Mouse (Mus musculus) liver, postnatal 0 days (tissue): ENCODE measurements around the gene Clca3a2. TPM values are rescaled to one million over a fixed set of nuclear protein-coding genes. Genes with fewer than 3 reads are reported as not detected.
"Not testable (repeated sequence)": the region's sequence is repeated elsewhere in the genome, so short reads cannot be mapped to it uniquely, and the experiment has no call there.

Source experiments
- ATAC-seq: fragments of 200-750 bp; cut with Nextera tagmentation; 2 replicates; pipeline ENCODE4 v1.8.0; 2017; ENCODE audit warnings: mild to moderate bottlenecking, moderate library complexity
- DNase-seq: peaks from one replicate; pipeline ENCODE4 v3.0.0-alpha.2; 2016
- H3K27ac ChIP-seq: fragments of 300-500 bp; sonication (generic); 2 replicates; pipeline ENCODE4 v1.5.1; 2014; ENCODE audit warnings: antibody characterized with exemption, moderate library complexity, mild to moderate bottlenecking, low read depth
- H3K27me3 ChIP-seq: fragments of 300-500 bp; sonication (generic); 2 replicates; pipeline ENCODE4 v1.6.1; 2014; ENCODE audit warnings: low read length, control low read depth, mixed read lengths; ENCODE audit not compliant: insufficient read depth
- H3K36me3 ChIP-seq: fragments of 300-500 bp; sonication (generic); replicated peaks from 2 replicates; pipeline ENCODE4 v1.6.1; 2014; ENCODE audit warnings: mild to moderate bottlenecking, control low read depth, low read length, moderate library complexity, mixed read lengths; ENCODE audit not compliant: insufficient read depth
- H3K4me1 ChIP-seq: fragments of 300-500 bp; sonication (generic); 2 replicates; pipeline ENCODE4 v1.6.1; 2014; ENCODE audit warnings: antibody characterized with exemption, mild to moderate bottlenecking, control low read depth; ENCODE audit not compliant: insufficient read depth
- H3K4me2 ChIP-seq: fragments of 300-500 bp; sonication (generic); 2 replicates; pipeline ENCODE4 v1.6.1; 2014; ENCODE audit warnings: low read depth, mild to moderate bottlenecking, low read length, moderate library complexity, mixed read lengths
- H3K4me3 ChIP-seq: fragments of 300-500 bp; sonication (generic); 2 replicates; pipeline ENCODE4 v1.5.1; 2014; ENCODE audit warnings: low read depth, low read length
- H3K9ac ChIP-seq: fragments of 300-500 bp; sonication (generic); replicated peaks from 2 replicates; pipeline ENCODE4 v1.6.1; 2014; ENCODE audit warnings: mild to moderate bottlenecking, moderate library complexity
- H3K9me3 ChIP-seq: fragments of 300-500 bp; sonication (generic); 2 replicates; pipeline ENCODE4 v1.6.1; 2016; ENCODE audit warnings: mild to moderate bottlenecking, control low read depth, low read length, mixed read lengths
- CTCF ChIP-seq: sonication (generic); IDR thresholded peaks from 2 replicates; pipeline ENCODE4 v1.5.1; 2016; ENCODE audit warnings: antibody characterized with exemption, low read depth
- EP300 ChIP-seq: IDR thresholded peaks from 2 replicates; pipeline ENCODE4 v1.6.1; 2016; ENCODE audit warnings: antibody characterized with exemption, low read depth, mild to moderate bottlenecking
- WGBS: fragments of 180-500 bp; shearing (Covaris S2); extraction: QIAGEN DNeasy Blood & Tissue Kit; methylation state at CpG from one replicate; pipeline ENCODE4 v1.1.7; 2014; ENCODE audit not compliant: insufficient replicate concordance; 5-methylcytosine and 5-hydroxymethylcytosine counted together
- polyA plus RNA-seq: library from polyadenylated mRNA; unstranded; fragments of >200 nt; fragmentation: Nextera tagmentation; extraction: Ambion mirVana; gene quantifications from 2 replicates; pipeline ENCODE4 v1.2.1, GENCODE M21; 2015

Clca3a2 gene
- polyA plus RNA-seq, 1 experiment from 2014 or later: not detected

DNA sequence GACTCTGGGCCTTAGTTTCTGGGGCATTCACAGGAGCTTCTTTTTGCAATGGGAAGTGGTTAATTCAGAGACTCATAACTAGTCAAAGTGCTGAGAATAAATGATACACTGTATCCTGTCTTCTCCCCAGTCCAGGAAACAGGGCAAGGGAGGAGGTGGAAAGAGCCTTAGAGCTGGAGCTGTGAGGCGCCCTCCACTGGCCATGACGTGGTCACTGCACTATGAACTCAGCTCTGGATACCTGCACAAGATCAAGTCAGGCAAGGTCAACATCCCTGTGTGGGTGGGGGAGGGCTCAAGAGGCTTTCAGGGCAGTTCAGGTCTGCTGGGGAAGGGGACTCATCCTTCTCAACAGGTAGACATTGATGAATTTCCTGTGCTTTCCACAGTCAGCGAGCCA lies 7.5 kb downstream of the Clca3a2 start:
- no peak overlapping the region for H3K9ac ChIP-seq
- no peak overlapping the region for H3K27ac ChIP-seq
- DNase-seq (no peak), ATAC-seq (no peak)
- no peaks in the 10 kb centered on the region for H3K4me1 ChIP-seq
- TF ChIP-seq CTCF (peak; percentile 34; the same call in 1 of the 2 replicates), EP300 (no peak)
- no peaks in the 10 kb centered on the region for H3K9me3 ChIP-seq
- H3K36me3 ChIP-seq: no peaks in the 10 kb centered on the region
- no peaks in the 10 kb centered on the region for H3K27me3 ChIP-seq
- WGBS: 55% methylated on average over 3 of the region's 3 CpGs
- no peak overlapping the region for H3K4me3 ChIP-seq
- H3K4me2 ChIP-seq: no peak overlapping the region

DNA sequence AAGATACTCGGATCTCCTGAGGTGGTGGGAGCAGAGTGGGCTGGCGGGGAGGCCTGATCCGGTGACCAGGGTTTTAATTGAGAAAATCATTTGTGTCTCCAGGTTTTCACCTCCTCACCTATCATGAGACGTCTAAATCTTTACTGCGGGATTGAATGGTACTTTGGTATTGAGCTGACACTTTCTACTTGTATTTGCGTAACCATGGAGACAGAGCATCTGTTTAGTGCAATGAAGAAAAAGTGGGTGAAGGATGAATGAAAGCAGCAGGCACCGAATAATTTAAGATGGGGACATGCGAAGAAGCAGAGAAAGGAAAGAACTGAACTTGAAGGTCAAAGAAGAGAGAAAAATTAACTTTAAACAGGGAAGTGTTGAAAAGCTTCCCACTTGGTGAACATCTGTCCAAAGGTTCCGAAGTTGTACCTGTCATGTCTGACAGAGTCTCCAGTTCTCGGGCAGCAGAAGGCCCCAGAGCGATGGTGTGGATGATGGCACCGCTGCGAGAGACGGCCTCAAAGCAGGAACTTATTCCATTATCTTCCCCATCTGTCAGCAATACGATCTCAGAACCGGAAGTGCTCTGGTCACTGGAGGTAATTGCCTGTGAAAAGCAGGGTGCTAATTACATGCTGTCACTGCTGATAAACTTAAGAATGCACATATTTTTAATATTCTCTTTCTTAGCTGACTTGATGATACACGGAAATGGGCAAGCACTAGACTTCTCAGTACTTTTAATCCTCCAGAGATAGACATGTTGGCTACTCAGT lies 11.0 kb downstream of the Clca3a2 start:
- H3K4me1 ChIP-seq: not testable (repeated sequence)

DNA sequence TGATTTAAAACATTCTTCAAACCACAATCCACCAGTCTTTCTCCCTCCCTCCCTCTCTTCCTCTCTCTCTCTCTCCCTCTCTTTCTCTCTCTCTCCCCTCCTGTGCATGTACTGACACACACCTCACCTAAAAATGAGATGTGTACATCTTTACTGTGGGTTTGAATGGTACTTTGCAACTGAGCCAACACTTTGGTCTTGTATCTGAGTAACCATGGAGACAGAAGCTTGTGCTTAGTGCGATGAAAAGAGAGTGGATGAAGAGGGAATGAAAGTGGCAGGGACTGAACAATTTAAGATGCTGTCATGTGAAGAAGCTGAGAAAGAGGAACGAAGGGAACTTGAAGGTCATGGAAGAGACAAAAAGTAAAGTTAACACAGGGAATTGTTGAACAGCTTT lies 12.7 kb downstream of the Clca3a2 start:
- not testable (repeated sequence) for H3K4me1 ChIP-seq, H3K9me3 ChIP-seq, H3K27ac ChIP-seq, H3K4me3 ChIP-seq, H3K36me3 ChIP-seq, H3K4me2 ChIP-seq, DNase-seq, H3K9ac ChIP-seq, H3K27me3 ChIP-seq, ATAC-seq
- 65% methylated on average over 2 of the region's 2 CpGs for WGBS

More for the DNA sequence above, 11.0 kb downstream of the Clca3a2 start:
- H3K4me2 ChIP-seq, H3K9me3 ChIP-seq, H3K4me3 ChIP-seq, ATAC-seq, H3K27ac ChIP-seq, H3K36me3 ChIP-seq, H3K27me3 ChIP-seq, DNase-seq, H3K9ac ChIP-seq: not testable (repeated sequence)
- WGBS: 63% methylated on average over 14 of the region's 17 CpGs

DNA sequence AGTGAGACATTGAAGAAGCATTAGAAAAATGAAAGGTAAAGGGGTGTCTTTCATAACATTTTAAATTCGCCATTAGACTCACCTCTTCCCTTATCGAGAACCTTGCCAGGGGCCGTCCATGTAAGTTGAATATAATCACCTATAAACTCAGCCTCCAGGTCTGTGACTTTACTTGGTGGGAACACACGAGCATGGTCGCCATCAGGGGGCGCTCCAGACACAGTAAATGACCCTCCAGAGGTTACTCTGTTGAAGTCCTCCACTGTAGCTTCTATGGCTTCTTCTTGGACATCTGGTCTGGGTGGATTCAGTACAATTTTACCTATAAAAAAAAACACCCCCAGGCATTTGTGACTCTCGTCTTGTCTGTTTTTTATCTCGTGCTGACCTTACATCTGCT lies 17.4 kb downstream of the Clca3a2 start:
- DNase-seq (peak; percentile 61), ATAC-seq (no peak)
- no peaks in the 10 kb centered on the region for H3K27me3 ChIP-seq
- H3K27ac ChIP-seq: no peak overlapping the region
- no peak overlapping the region for H3K9ac ChIP-seq
- 28% methylated on average over 8 of the region's 8 CpGs for WGBS
- H3K36me3 ChIP-seq: no peaks in the 10 kb centered on the region
- no peaks in the 10 kb centered on the region for H3K4me1 ChIP-seq
- TF ChIP-seq CTCF (peak; percentile 54), EP300 (no peak)
- no peaks in the 10 kb centered on the region for H3K9me3 ChIP-seq
- no peak overlapping the region for H3K4me3 ChIP-seq
- no peak overlapping the region for H3K4me2 ChIP-seq

DNA sequence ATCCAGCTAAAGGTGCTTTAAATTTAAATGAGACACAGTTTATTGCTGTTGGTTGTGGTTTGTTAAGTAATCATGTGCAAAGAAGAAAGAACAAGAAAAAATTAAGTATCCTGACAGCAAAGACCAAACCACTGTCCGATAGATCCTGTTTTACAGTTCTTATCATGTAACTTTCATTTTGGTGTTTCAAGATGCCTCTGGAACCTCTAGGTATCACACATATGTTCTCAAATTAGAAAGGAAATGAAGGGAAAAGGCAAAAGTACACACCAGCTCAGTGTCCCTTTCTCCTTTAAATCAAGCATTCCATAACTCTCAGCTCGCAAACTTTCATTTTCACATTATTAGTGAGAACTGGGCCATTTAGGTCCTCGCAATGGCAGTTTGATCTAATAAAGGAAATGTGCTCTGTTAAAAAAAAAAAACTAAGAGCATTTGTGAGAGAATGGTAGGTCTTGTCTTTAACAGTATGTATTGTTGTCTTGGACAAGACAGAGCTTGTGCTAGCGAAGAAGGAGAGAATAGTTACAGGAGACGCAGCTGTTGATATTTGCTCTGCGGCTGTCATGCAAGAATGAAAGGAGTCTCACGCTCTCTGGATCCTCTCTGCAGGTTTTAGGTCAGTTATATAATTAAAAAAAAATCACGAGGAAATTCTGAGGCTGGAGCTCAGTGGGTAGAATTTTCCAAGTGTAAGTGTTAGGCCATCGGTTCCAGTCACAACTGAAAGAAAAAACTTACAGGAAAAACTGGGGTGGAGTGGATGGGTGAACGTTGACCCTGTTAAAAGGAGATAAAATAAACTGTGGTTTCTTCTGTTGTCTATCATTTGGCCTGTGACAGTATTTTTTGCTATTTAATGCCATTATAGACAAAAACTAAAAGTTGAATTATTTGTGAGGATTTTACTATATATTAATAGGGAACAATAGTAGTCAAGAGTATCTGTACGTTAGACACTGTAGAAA lies 33.8 kb downstream of the Clca3a2 start:
- no peaks in the 10 kb centered on the region for H3K27me3 ChIP-seq
- 61% methylated on average over 11 of the region's 11 CpGs for WGBS
- DNase-seq (no peak), ATAC-seq (no peak)
- no peaks in the 10 kb centered on the region for H3K36me3 ChIP-seq
- peak; percentile 26; the same call in 1 of the 2 replicates for TF ChIP-seq EP300
- no peak for TF ChIP-seq CTCF
- H3K27ac ChIP-seq: no peak overlapping the region
- peak overlapping the region; percentile 38 for H3K4me2 ChIP-seq
- no peaks in the 10 kb centered on the region for H3K4me1 ChIP-seq
- 0 out of 2 replicates have a peak overlapping the region, but pooled peaks have one; percentile 2 for H3K4me3 ChIP-seq
- H3K9ac ChIP-seq: no peak overlapping the region
- H3K9me3 ChIP-seq: no peaks in the 10 kb centered on the region

DNA sequence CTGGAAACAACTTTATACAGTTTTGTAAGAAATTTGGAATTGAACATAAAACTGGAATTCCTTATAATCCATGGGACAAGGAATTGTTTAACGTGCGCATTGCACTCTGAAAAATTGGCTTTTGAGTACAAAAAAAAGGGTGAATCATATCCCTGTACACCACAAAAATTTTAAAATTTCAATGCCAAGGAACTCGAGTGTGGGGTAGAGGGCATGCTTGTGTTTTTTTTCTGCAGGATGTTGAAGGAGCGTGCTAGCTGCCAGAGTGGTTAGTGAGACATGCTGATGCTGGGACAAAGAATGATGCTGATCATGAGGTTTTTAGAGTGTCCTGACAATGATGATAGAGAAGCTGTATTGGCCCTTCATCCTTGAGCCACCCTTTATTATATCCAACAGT lies 54.1 kb downstream of the Clca3a2 start:
- Histone ChIP-seq H3K4me3 (no peak overlapping the region), H3K27me3 (no peaks in the 10 kb centered on the region), H3K9ac (no peak overlapping the region), H3K4me1 (no peaks in the 10 kb centered on the region), H3K36me3 (no peaks in the 10 kb centered on the region), H3K4me2 (no peak overlapping the region), H3K27ac (no peak overlapping the region), H3K9me3 (no peaks in the 10 kb centered on the region)
- DNase-seq (no peak), ATAC-seq (no peak)
- 82% methylated on average over 4 of the region's 4 CpGs for WGBS
- TF ChIP-seq EP300 (no peak), CTCF (no peak)
